Mouse (Mus musculus) G1E (cell line): Measurements from ENCODE around the gene Commd9. TPM values are rescaled to one million over a fixed set of nuclear protein-coding genes. Genes with fewer than 3 reads are reported as not detected.

ENCODE experiments used
- ATAC-seq: 2 replicates; pipeline ENCODE4 v1.8.0; 2016; ENCODE audit warnings: mild to moderate bottlenecking; ENCODE audit not compliant: insufficient number of reproducible peaks, poor library complexity, low FRiP score, severe bottlenecking; ENCODE audit errors: extremely low read depth
- DNase-seq: peaks from one replicate; pipeline ENCODE4 v3.0.0; 2012; ENCODE audit warnings: low spot score
- H3K27me3 ChIP-seq: 2 replicates; pipeline ENCODE4 v1.6.1; 2012; ENCODE audit warnings: mild to moderate bottlenecking, low read length, inconsistent platforms; ENCODE audit not compliant: insufficient read depth
- H3K36me3 ChIP-seq: replicated peaks from 2 replicates; pipeline ENCODE3; 2012; ENCODE audit warnings: mild to moderate bottlenecking, inconsistent platforms
- H3K4me1 ChIP-seq: 2 replicates; pipeline ENCODE4 v1.6.1; 2012; ENCODE audit warnings: low read depth, low read length, inconsistent platforms, mixed read lengths; ENCODE audit not compliant: insufficient read depth
- H3K4me3 ChIP-seq: 2 replicates; pipeline ENCODE4 v1.5.1; 2012; ENCODE audit warnings: low read depth, mild to moderate bottlenecking, inconsistent platforms, low read length, moderate library complexity, mixed read lengths
- H3K9me3 ChIP-seq: replicated peaks from 2 replicates; pipeline ENCODE4 v1.6.1; 2012; ENCODE audit warnings: inconsistent platforms
- CTCF ChIP-seq: IDR thresholded peaks from 2 replicates; pipeline ENCODE4 v1.5.1; 2012; ENCODE audit warnings: low read depth, low read length, inconsistent platforms, mixed read lengths
- GATA1 ChIP-seq: IDR thresholded peaks from 2 replicates; pipeline ENCODE4 v1.6.1; 2012; ENCODE audit warnings: borderline replicate concordance, low read length, inconsistent platforms, mixed read lengths
- GATA2 ChIP-seq: IDR thresholded peaks from 2 replicates; pipeline ENCODE4 v1.6.1; 2012; ENCODE audit warnings: low read depth, low read length, inconsistent platforms, borderline replicate concordance
- POLR2AphosphoS5 ChIP-seq: IDR thresholded peaks from 2 replicates; pipeline ENCODE4 v1.6.1; 2012; ENCODE audit warnings: low read depth, low read length, inconsistent platforms; ENCODE audit not compliant: insufficient replicate concordance
- TAL1 ChIP-seq: conservative IDR thresholded peaks from 2 replicates; pipeline ENCODE4 v1.6.1; 2012; ENCODE audit warnings: low read depth, low read length, inconsistent platforms, mixed read lengths
- polyA plus RNA-seq: library from polyadenylated mRNA; stranded (reverse); fragments of >175 nt; gene quantifications from 2 replicates; pipeline ENCODE4 v1.2.3, GENCODE M21; 2012
- total RNA-seq, 2 experiments: library from RNA; stranded (forward) in 1 of 2; stranded (reverse) in 1 of 2; fragments of 200-1000 nt in 1 of 2; fragments of >200 nt in 1 of 2; fragmentation: Nextera tagmentation in 1 of 2; gene quantifications; 2 replicates each; pipeline ENCODE4 v1.2.3; 2014 to 2017

Commd9 gene
- total RNA-seq (2014; fragmentation: Nextera tagmentation), result 5.1 and 12.2 TPM in 2 replicates
- 80.9 and 99.3 TPM in 2 replicates for total RNA-seq (2017)
- 17.6 and 28.4 TPM in 2 replicates for polyA plus RNA-seq

- peak within 1 kb of the TSS; percentile 80 for H3K4me3 ChIP-seq
- DNase-seq (peak; percentile 74), ATAC-seq (peak; percentile 98)
- peaks cover 22% of the 10 kb centered on the region for H3K4me1 ChIP-seq
- H3K27me3 ChIP-seq, result peaks cover 6% of the 10 kb centered on the region; the same call in 1 of the 2 replicates
- H3K36me3 ChIP-seq, result peaks cover 15% of the 10 kb centered on the region
- TF ChIP-seq GATA2, result no peak
- no peak for TF ChIP-seq CTCF
- no peak for TF ChIP-seq POLR2AphosphoS5
- no peaks in the 10 kb centered on the region for H3K9me3 ChIP-seq
Observed at GRCm38 (mm10) chr2:101885768-101886438, at the start of gene Commd9. Gene Commd9 (plus strand): TSS chr2:101886247.

GRCm38 (mm10) chr2:101842756-101843155 is 43.3 kb upstream of the Commd9 start:
- H3K4me3 ChIP-seq, result no peak overlapping the region
- no peaks in the 10 kb centered on the region for H3K36me3 ChIP-seq
- H3K4me1 ChIP-seq, result no peaks in the 10 kb centered on the region
- no peak for ATAC-seq
- H3K9me3 ChIP-seq, result no peaks in the 10 kb centered on the region
- no peaks in the 10 kb centered on the region for H3K27me3 ChIP-seq
- no peak for DNase-seq
- TF ChIP-seq GATA2, result no peak

GRCm38 (mm10) chr2:101854792-101855191 is 31.3 kb upstream of the Commd9 start:
- Histone ChIP-seq H3K4me1 (no peaks in the 10 kb centered on the region), H3K9me3 (no peaks in the 10 kb centered on the region), H3K4me3 (no peak overlapping the region), H3K27me3 (0 out of 2 replicates have a peak, but pooled peaks cover 4% of the 10 kb centered on the region), H3K36me3 (no peaks in the 10 kb centered on the region)
- no peak for DNase-seq
- TF ChIP-seq TAL1, result no peak
- no peak for TF ChIP-seq GATA2
- TF ChIP-seq POLR2AphosphoS5, result no peak
- no peak for TF ChIP-seq GATA1
- TF ChIP-seq CTCF, result no peak
- ATAC-seq, result no peak

- ATAC-seq (no peak), DNase-seq (no peak)
- TF ChIP-seq GATA1 (no peak), TAL1 (no peak), GATA2 (no peak), POLR2AphosphoS5 (no peak), CTCF (no peak)
- H3K36me3 ChIP-seq, result no peaks in the 10 kb centered on the region
- peaks cover 6% of the 10 kb centered on the region; the same call in 1 of the 2 replicates for H3K27me3 ChIP-seq
- no peak overlapping the region for H3K4me3 ChIP-seq
- H3K4me1 ChIP-seq, result no peaks in the 10 kb centered on the region
- no peaks in the 10 kb centered on the region for H3K9me3 ChIP-seq
Observed at GRCm38 (mm10) chr2:101856174-101856573, 29.9 kb upstream of the Commd9 start.

- Histone ChIP-seq H3K9me3 (no peaks in the 10 kb centered on the region), H3K4me3 (no peak overlapping the region), H3K27me3 (peaks cover 10% of the 10 kb centered on the region), H3K4me1 (no peaks in the 10 kb centered on the region), H3K36me3 (no peaks in the 10 kb centered on the region)
- no peak for TF ChIP-seq CTCF
- TF ChIP-seq GATA1, result no peak
- no peak for TF ChIP-seq TAL1
- TF ChIP-seq POLR2AphosphoS5, result no peak
- no peak for TF ChIP-seq GATA2
- ATAC-seq, result no peak
- DNase-seq, result no peak
Observed at GRCm38 (mm10) chr2:101860920-101861485, 25.0 kb upstream of the Commd9 start.

GRCm38 (mm10) chr2:101862219-101863123 is 23.6 kb upstream of the Commd9 start:
- Histone ChIP-seq H3K36me3 (no peaks in the 10 kb centered on the region), H3K4me3 (no peak overlapping the region), H3K27me3 (peaks cover 10% of the 10 kb centered on the region), H3K9me3 (no peaks in the 10 kb centered on the region), H3K4me1 (no peaks in the 10 kb centered on the region)
- TF ChIP-seq TAL1 (no peak), GATA2 (no peak), POLR2AphosphoS5 (no peak), GATA1 (no peak), CTCF (no peak)
- ATAC-seq (no peak), DNase-seq (no peak)
